Mouse (Mus musculus): Measurements from ENCODE around the gene Nrxn3. TPM values are rescaled to one million over a fixed set of nuclear protein-coding genes. Genes with fewer than 3 reads are reported as not detected.

Nrxn3 gene
- polyA plus RNA-seq, 1 experiment from 2014 or later = 5.2 TPM

DNA sequence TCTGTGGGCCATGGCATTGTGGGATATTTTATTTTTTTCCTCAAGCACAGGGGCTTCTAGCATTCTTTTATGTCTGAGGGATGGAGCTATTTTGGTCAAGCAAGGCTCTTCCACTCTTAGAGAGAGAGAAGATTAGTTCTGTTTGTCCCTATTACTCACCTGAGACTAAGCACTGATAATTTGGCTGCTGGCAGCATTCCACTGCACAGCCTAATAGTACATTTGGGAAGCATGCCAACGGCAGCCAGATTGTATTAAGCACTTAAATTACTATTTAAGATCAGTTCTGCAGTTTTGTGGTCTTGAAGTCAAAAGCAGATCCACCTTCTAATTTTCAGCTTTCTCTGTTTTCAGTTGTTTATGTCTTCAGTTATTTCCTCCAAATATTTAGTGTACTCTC lies 1580.0 kb downstream of the Nrxn3 start:
- no peaks in the 10 kb centered on the region for H3K4me1 ChIP-seq (ENCODE audit: control insufficient read depth, insufficient read depth, low read length)
- H3K4me2 ChIP-seq (replicated peaks; ENCODE audit: low read depth, low read length) = no peak overlapping the region
- no peaks in the 10 kb centered on the region for H3K36me3 ChIP-seq (ENCODE audit: control insufficient read depth, insufficient read depth, low read length)
- 77% methylated on average over 1 of the region's 1 CpGs for WGBS
- H3K27ac ChIP-seq (ENCODE audit: low read depth, low read length) = no peak overlapping the region
- H3K4me3 ChIP-seq (ENCODE audit: low read length) = no peak overlapping the region
- no peak for ATAC-seq (ENCODE audit: low FRiP score, low TSS enrichment)
- no peaks in the 10 kb centered on the region for H3K9me3 ChIP-seq (ENCODE audit: control insufficient read depth, low read length)
- H3K9ac ChIP-seq (ENCODE audit: low read depth, low read length) = no peak overlapping the region
- no peaks in the 10 kb centered on the region for H3K27me3 ChIP-seq (ENCODE audit: control insufficient read depth, insufficient read depth, low read length)

GRCm38 (mm10) chr12:90331806-90332205 lies 1609.1 kb downstream of the Nrxn3 start:
- Histone ChIP-seq H3K4me1 (ENCODE audit: control insufficient read depth, insufficient read depth, low read length) (no peaks in the 10 kb centered on the region), H3K27ac (ENCODE audit: low read depth, low read length) (no peak overlapping the region), H3K36me3 (ENCODE audit: control insufficient read depth, insufficient read depth, low read length) (no peaks in the 10 kb centered on the region), H3K9ac (ENCODE audit: low read depth, low read length) (no peak overlapping the region), H3K4me2 (replicated peaks; ENCODE audit: low read depth, low read length) (no peak overlapping the region), H3K9me3 (ENCODE audit: control insufficient read depth, low read length) (no peaks in the 10 kb centered on the region), H3K4me3 (ENCODE audit: low read length) (no peak overlapping the region), H3K27me3 (ENCODE audit: control insufficient read depth, insufficient read depth, low read length) (no peaks in the 10 kb centered on the region)
- ATAC-seq (ENCODE audit: low FRiP score, low TSS enrichment) = no peak
- WGBS = 94% methylated on average over 15 of the region's 15 CpGs

DNA sequence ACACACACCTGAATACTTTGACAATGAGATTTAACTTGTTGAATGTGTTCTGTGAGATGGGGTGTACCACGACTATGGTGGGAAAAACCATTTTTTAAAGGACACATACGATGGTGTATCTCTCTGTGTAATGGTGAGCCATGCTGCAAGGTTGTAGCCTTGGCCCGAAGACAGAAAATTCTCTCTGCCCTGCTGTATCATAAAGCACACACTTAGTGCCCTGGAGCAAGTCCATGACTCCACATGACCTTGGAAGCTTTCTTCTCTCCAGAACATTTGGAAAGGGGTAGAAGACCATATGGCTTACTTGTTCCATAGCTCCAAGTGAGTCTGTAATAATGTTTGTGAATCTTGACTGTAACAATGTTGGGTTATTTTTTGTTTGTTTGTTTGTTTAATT lies 1609.8 kb downstream of the Nrxn3 start:
- Histone ChIP-seq H3K9ac (ENCODE audit: low read depth, low read length) (no peak overlapping the region), H3K4me2 (replicated peaks; ENCODE audit: low read depth, low read length) (no peak overlapping the region), H3K36me3 (ENCODE audit: control insufficient read depth, insufficient read depth, low read length) (no peaks in the 10 kb centered on the region), H3K4me3 (ENCODE audit: low read length) (no peak overlapping the region), H3K27me3 (ENCODE audit: control insufficient read depth, insufficient read depth, low read length) (no peaks in the 10 kb centered on the region), H3K9me3 (ENCODE audit: control insufficient read depth, low read length) (no peaks in the 10 kb centered on the region), H3K27ac (ENCODE audit: low read depth, low read length) (no peak overlapping the region), H3K4me1 (ENCODE audit: control insufficient read depth, insufficient read depth, low read length) (no peaks in the 10 kb centered on the region)
- WGBS = 90% methylated on average over 3 of the region's 3 CpGs
- no peak for ATAC-seq (ENCODE audit: low FRiP score, low TSS enrichment)

DNA sequence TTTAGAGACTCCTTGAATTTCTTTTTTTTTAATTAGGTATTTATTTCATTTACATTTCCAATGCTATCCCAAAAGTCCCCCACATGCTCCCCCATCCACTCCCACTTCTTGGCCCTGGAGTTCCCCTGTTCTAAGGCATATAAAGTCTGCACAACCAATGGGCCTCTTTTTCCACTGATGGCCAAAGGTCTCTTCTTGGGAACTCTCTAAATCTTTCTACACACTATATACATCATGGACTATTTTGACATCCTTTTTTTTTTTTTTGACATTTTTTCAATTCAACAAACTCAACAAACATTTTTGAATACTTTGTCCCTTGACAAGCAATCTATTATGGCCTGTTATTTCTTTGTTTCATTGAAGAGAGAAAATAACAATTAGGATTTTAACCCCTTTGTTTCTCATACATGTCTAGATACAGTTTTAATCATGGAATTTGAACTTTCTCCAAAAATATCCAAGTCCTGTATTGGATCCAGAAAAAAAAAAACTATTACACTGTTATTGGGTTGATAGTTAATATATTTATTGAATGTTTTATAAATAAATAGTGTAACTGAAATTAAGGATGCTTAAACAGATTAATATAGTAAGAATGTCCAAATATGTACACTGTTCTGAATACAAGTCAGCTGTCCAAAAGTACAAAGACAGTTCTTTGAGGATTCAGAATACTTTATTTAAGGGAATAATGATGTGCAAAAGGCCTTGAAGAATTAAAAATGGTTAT lies 1615.0 kb downstream of the Nrxn3 start:
- ATAC-seq (ENCODE audit: low FRiP score, low TSS enrichment) = no peak
- H3K4me1 ChIP-seq (ENCODE audit: control insufficient read depth, insufficient read depth, low read length) = no peaks in the 10 kb centered on the region
- H3K9ac ChIP-seq (ENCODE audit: low read depth, low read length) = no peak overlapping the region
- H3K4me3 ChIP-seq (ENCODE audit: low read length) = no peak overlapping the region
- H3K27me3 ChIP-seq (ENCODE audit: control insufficient read depth, insufficient read depth, low read length) = no peaks in the 10 kb centered on the region
- H3K36me3 ChIP-seq (ENCODE audit: control insufficient read depth, insufficient read depth, low read length) = no peaks in the 10 kb centered on the region
- H3K4me2 ChIP-seq (replicated peaks; ENCODE audit: low read depth, low read length) = no peak overlapping the region
- H3K27ac ChIP-seq (ENCODE audit: low read depth, low read length) = no peak overlapping the region
- no peaks in the 10 kb centered on the region for H3K9me3 ChIP-seq (ENCODE audit: control insufficient read depth, low read length)

DNA sequence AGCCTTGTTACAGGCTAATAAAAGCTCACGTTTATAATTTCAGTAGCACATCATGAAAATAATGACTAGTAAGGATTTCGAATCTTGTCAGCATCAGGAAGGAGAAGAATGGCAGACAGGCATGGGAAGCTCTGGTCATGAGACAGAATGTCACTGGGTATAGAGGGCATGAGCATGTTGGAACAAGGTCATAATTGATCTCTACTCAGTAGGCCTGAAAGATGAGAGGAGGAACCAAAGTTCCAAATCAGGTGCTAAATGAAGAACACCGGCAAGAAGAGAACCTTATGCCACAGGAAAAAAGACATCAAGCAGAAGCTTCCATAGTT lies 1615.5 kb downstream of the Nrxn3 start:
- no peak for ATAC-seq (ENCODE audit: low FRiP score, low TSS enrichment)
- Histone ChIP-seq H3K9me3 (ENCODE audit: control insufficient read depth, low read length) (no peaks in the 10 kb centered on the region), H3K27me3 (ENCODE audit: control insufficient read depth, insufficient read depth, low read length) (no peaks in the 10 kb centered on the region), H3K36me3 (ENCODE audit: control insufficient read depth, insufficient read depth, low read length) (no peaks in the 10 kb centered on the region), H3K4me1 (ENCODE audit: control insufficient read depth, insufficient read depth, low read length) (no peaks in the 10 kb centered on the region), H3K9ac (ENCODE audit: low read depth, low read length) (no peak overlapping the region), H3K27ac (ENCODE audit: low read depth, low read length) (no peak overlapping the region), H3K4me3 (ENCODE audit: low read length) (no peak overlapping the region), H3K4me2 (replicated peaks; ENCODE audit: low read depth, low read length) (no peak overlapping the region)
- 82% methylated on average over 3 of the region's 3 CpGs for WGBS

Small RNAs within 50 kb of the gene (microRNA-seq; reads per million reads assigned to microRNA genes)
- gene Gm23989 (not detected), gene Gm27313 (not detected)

Measured in kidney, embryonic 14.5 days (tissue).